Mouse (Mus musculus) small intestine, adult 2 months (tissue): ENCODE data around the gene Atf7.

Experiments used
- CTCF ChIP-seq: fragments of 200-500 bp; IDR thresholded peaks from 2 replicates; pipeline ENCODE4 v1.5.1; 2012; ENCODE audit warnings: low read depth, mild to moderate bottlenecking, control low read depth, inconsistent platforms, low read length, moderate library complexity, mixed read lengths; ENCODE audit not compliant: insufficient replicate concordance, insufficient read length; ENCODE audit errors: extremely low read depth
- POLR2A ChIP-seq: fragments of 200-500 bp; IDR thresholded peaks from 2 replicates; pipeline ENCODE4 v1.6.1; 2012; ENCODE audit warnings: low read depth, mild to moderate bottlenecking, control low read depth, inconsistent platforms, low read length, moderate library complexity

DNA sequence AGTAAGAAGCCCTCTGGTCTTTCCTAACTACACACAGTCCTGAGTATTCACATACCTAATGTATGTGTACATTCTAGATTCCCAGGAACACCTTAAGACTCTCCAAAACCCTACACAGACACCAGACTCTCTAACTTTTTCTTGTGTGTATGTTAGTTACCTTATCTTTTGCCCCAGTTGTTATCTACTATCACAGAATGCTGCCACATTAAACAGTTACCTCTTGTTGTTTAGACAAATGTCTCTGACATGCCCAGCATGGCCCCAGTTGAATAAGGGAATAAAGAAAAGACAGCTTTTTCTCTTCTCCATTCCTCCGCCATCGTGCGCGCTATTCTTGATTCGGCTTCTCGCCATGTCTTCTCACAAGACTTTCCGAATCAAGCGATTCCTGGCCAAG lies 9.4 kb upstream of the Atf7 start:
- TF ChIP-seq POLR2A: no peak
- no peak for TF ChIP-seq CTCF
